8 mouse cellular contexts compared by ENCODE assay signal in genomic region chr2:27475495-27476302, GRCm38 (mm10). TPM values are rescaled to one million over a fixed set of nuclear protein-coding genes. Genes with fewer than 3 reads are reported as not detected.
A peak's percentile ranks its signal among the peaks of the same experiment; 100 is the strongest.
DNase-seq lines count a peak whose midpoint lies in the region; ATAC-seq and TF ChIP-seq lines count a peak whose summit lies in the region.

No protein-coding gene starts in this region.

- ATAC-seq in embryonic facial prominence, embryonic 15.5 days (ENCODE audit: insufficient number of reproducible peaks, low FRiP score, low TSS enrichment, low read depth), result peak; percentile 98
- peak; percentile 99 for ATAC-seq in kidney, embryonic 14.5 days (ENCODE audit: low FRiP score, low TSS enrichment)
- ATAC-seq in limb, embryonic 15.5 days (ENCODE audit: insufficient number of reproducible peaks, low FRiP score, low TSS enrichment, low read depth), result peak; percentile 98

- H3K9me3 ChIP-seq in embryonic facial prominence, embryonic 15.5 days (replicated peaks), result no peaks in the 10 kb centered on the region
- no peaks in the 10 kb centered on the region for H3K9me3 ChIP-seq in kidney, embryonic 14.5 days (ENCODE audit: control insufficient read depth, low read length)
- H3K9me3 ChIP-seq in limb, embryonic 15.5 days, result no peaks in the 10 kb centered on the region

- DNase-seq in 416B (ENCODE audit: low read depth), result peak; percentile 88
- DNase-seq in heart, adult 9 months (ENCODE audit: low spot score in 2 of 2), result peak; percentile 93 to 94
- DNase-seq in monocyte, adult 2 months (ENCODE audit: low read depth in 1 of 2, low spot score in 2 of 2), result peak; percentile 77 to 81
- DNase-seq in spleen, postnatal 36 days (ENCODE audit: low spot score in 2 of 2), result peak; percentile 93 to 94

- peak overlapping the region; percentile 96 for H3K27ac ChIP-seq in bone marrow, adult 2 months (ENCODE audit: control insufficient read depth, insufficient read depth, low read depth, low read length, poor library complexity)
- H3K27ac ChIP-seq in embryonic facial prominence, embryonic 15.5 days (replicated peaks), result peak overlapping the region; percentile 96
- peak overlapping the region; percentile 97 for H3K27ac ChIP-seq in kidney, embryonic 14.5 days (ENCODE audit: low read depth, low read length)
- peak overlapping the region; percentile 96 for H3K27ac ChIP-seq in limb, embryonic 15.5 days

- no peaks in the 10 kb centered on the region for H3K36me3 ChIP-seq in embryonic facial prominence, embryonic 15.5 days
- peaks cover 6% of the 10 kb centered on the region; the same call in 1 of the 2 replicates for H3K36me3 ChIP-seq in kidney, embryonic 14.5 days (ENCODE audit: control insufficient read depth, insufficient read depth, low read length)
- H3K36me3 ChIP-seq in limb, embryonic 15.5 days, result peaks cover 11% of the 10 kb centered on the region; the same call in 1 of the 2 replicates

- TF ChIP-seq CTCF in bone marrow, adult 2 months (IDR thresholded peaks at IDR 0.05; ENCODE audit: control insufficient read depth, insufficient read depth, low read length), result no peak

- peaks cover 15% of the 10 kb centered on the region; the same call in 1 of the 2 replicates for H3K4me1 ChIP-seq in bone marrow, adult 2 months (ENCODE audit: control insufficient read depth, insufficient read depth, low read length)
- H3K4me1 ChIP-seq in embryonic facial prominence, embryonic 15.5 days, result peaks cover 46% of the 10 kb centered on the region
- H3K4me1 ChIP-seq in kidney, embryonic 14.5 days (ENCODE audit: control insufficient read depth, insufficient read depth, low read length), result peaks cover 39% of the 10 kb centered on the region
- peaks cover 45% of the 10 kb centered on the region for H3K4me1 ChIP-seq in limb, embryonic 15.5 days

- peak overlapping the region; percentile 91 for H3K4me3 ChIP-seq in bone marrow, adult 2 months (replicated peaks; ENCODE audit: control insufficient read depth, low read depth, low read length)
- H3K4me3 ChIP-seq in embryonic facial prominence, embryonic 15.5 days (replicated peaks), result peak overlapping the region; percentile 98
- peak overlapping the region; percentile 91 for H3K4me3 ChIP-seq in kidney, embryonic 14.5 days (ENCODE audit: low read length)
- H3K4me3 ChIP-seq in limb, embryonic 15.5 days, result peak overlapping the region; percentile 99

- H3K9ac ChIP-seq in embryonic facial prominence, embryonic 15.5 days, result peak overlapping the region; percentile 96
- H3K9ac ChIP-seq in kidney, embryonic 14.5 days (ENCODE audit: low read depth, low read length), result peak overlapping the region; percentile 93
- H3K9ac ChIP-seq in limb, embryonic 15.5 days, result peak overlapping the region; percentile 90

- H3K4me2 ChIP-seq in embryonic facial prominence, embryonic 15.5 days (replicated peaks), result peak overlapping the region; percentile 68
- peak overlapping the region; percentile 76 for H3K4me2 ChIP-seq in kidney, embryonic 14.5 days (replicated peaks; ENCODE audit: low read depth, low read length)
- peak overlapping the region; percentile 73 for H3K4me2 ChIP-seq in limb, embryonic 15.5 days

- WGBS in bone marrow, adult 2 months, result under 1% methylated on average over 96 of the region's 96 CpGs
- under 1% methylated on average over 91 of the region's 96 CpGs for WGBS in embryonic facial prominence, embryonic 15.5 days
- under 1% methylated on average over 81 of the region's 96 CpGs for WGBS in kidney, embryonic 14.5 days
- under 1% methylated on average over 88 of the region's 96 CpGs for WGBS in limb, embryonic 15.5 days

- no peaks in the 10 kb centered on the region for H3K27me3 ChIP-seq in embryonic facial prominence, embryonic 15.5 days
- H3K27me3 ChIP-seq in kidney, embryonic 14.5 days (ENCODE audit: control insufficient read depth, insufficient read depth, low read length), result no peaks in the 10 kb centered on the region
- no peaks in the 10 kb centered on the region for H3K27me3 ChIP-seq in limb, embryonic 15.5 days

- TF ChIP-seq POLR2A in bone marrow, adult 2 months (IDR thresholded peaks at IDR 0.05; ENCODE audit: borderline replicate concordance, control insufficient read depth, low read depth, low read length), result peak; percentile 79; the same call in 1 of the 2 replicates

RNA-seq across cellular contexts. Expression of gene Brd3, which starts 31.8 kb away (rescaled TPM):
- 19.3 and 33.0 TPM in 2 replicates for polyA plus RNA-seq in bone marrow, adult 2 months (2011; ENCODE audit: insufficient read depth, insufficient read length, low replicate concordance, missing spikeins)
- 106 and 121 TPM in 2 replicates for polyA plus RNA-seq in embryonic facial prominence, embryonic 15.5 days (2015; fragmentation: Nextera tagmentation; extraction: Ambion mirVana)
- polyA plus RNA-seq in kidney, embryonic 14.5 days (2014; fragmentation: Nextera tagmentation; extraction: Ambion mirVana), result 134 and 147 TPM in 2 replicates
- 112 and 116 TPM in 2 replicates for polyA plus RNA-seq in limb, embryonic 15.5 days (2015; fragmentation: Nextera tagmentation; extraction: Ambion mirVana)

RNA-seq across cellular contexts. Expression of gene Brd3os, which starts 33.6 kb away (rescaled TPM):
- polyA plus RNA-seq in bone marrow, adult 2 months (2011; ENCODE audit: insufficient read depth, insufficient read length, low replicate concordance, missing spikeins), result 0.68 and 1.3 TPM in 2 replicates
- polyA plus RNA-seq in embryonic facial prominence, embryonic 15.5 days (2015; fragmentation: Nextera tagmentation; extraction: Ambion mirVana), result 16.4 and 17.0 TPM in 2 replicates
- 10.4 and 12.0 TPM in 2 replicates for polyA plus RNA-seq in kidney, embryonic 14.5 days (2014; fragmentation: Nextera tagmentation; extraction: Ambion mirVana)
- polyA plus RNA-seq in limb, embryonic 15.5 days (2015; fragmentation: Nextera tagmentation; extraction: Ambion mirVana), result 11.8 and 12.6 TPM in 2 replicates

RNA-seq across cellular contexts. Expression of gene Wdr5, which starts 39.3 kb away (rescaled TPM):
- 30.2 and 41.6 TPM in 2 replicates for polyA plus RNA-seq in bone marrow, adult 2 months (2011; ENCODE audit: insufficient read depth, insufficient read length, low replicate concordance, missing spikeins)
- 51.8 and 52.1 TPM in 2 replicates for polyA plus RNA-seq in embryonic facial prominence, embryonic 15.5 days (2015; fragmentation: Nextera tagmentation; extraction: Ambion mirVana)
- polyA plus RNA-seq in kidney, embryonic 14.5 days (2014; fragmentation: Nextera tagmentation; extraction: Ambion mirVana), result 37.1 and 73.5 TPM in 2 replicates
- 51.2 and 51.7 TPM in 2 replicates for polyA plus RNA-seq in limb, embryonic 15.5 days (2015; fragmentation: Nextera tagmentation; extraction: Ambion mirVana)

RNA-seq across cellular contexts. Expression of gene Vav2, which starts 48.9 kb away (rescaled TPM):
- 11.0 and 18.8 TPM in 2 replicates for polyA plus RNA-seq in bone marrow, adult 2 months (2011; ENCODE audit: insufficient read depth, insufficient read length, low replicate concordance, missing spikeins)
- 5.8 and 6.7 TPM in 2 replicates for polyA plus RNA-seq in embryonic facial prominence, embryonic 15.5 days (2015; fragmentation: Nextera tagmentation; extraction: Ambion mirVana)
- 6.3 and 8.2 TPM in 2 replicates for polyA plus RNA-seq in kidney, embryonic 14.5 days (2014; fragmentation: Nextera tagmentation; extraction: Ambion mirVana)
- 4.6 and 5.0 TPM in 2 replicates for polyA plus RNA-seq in limb, embryonic 15.5 days (2015; fragmentation: Nextera tagmentation; extraction: Ambion mirVana)

Comparison
In these comparisons a context has a peak if more than half of its experiments do, and no peak if none do; other contexts are left out.
1. Peak in every context shown above with its lines: DNase-seq, ATAC-seq, H3K4me3 ChIP-seq and H3K27ac ChIP-seq.